11 mouse cellular contexts compared by ENCODE assay signal in genomic region chr17:54065187-54065795, GRCm38 (mm10).
DNase-seq lines count a peak whose midpoint lies in the region; ATAC-seq and TF ChIP-seq lines count a peak whose summit lies in the region.
"Had no signal": no experiment of that assay in that cellular context is flagged by ENCODE, and none has a peak within 500 bp of the region (broad histone marks: within the 10 kb centered on the region; RNA-seq: fewer than 3 reads in every experiment).

No protein-coding gene starts in this region.

- 28% methylated on average over 4 of the region's 4 CpGs for WGBS in midbrain, postnatal 0 days
- 31% methylated on average over 4 of the region's 4 CpGs for WGBS in kidney, embryonic 15.5 days

- no peak overlapping the region for H3K4me2 ChIP-seq in midbrain, postnatal 0 days (ENCODE audit: low read depth, low read length, poor library complexity, severe bottlenecking)
- no peak overlapping the region for H3K4me2 ChIP-seq in kidney, embryonic 15.5 days

- no peak overlapping the region for H3K4me3 ChIP-seq in ES-E14 (ENCODE audit: insufficient read depth in 1 of 2, low read depth in 1 of 2, low read length in 2 of 2, poor library complexity in 1 of 2, severe bottlenecking in 1 of 2)
- no peak overlapping the region for H3K4me3 ChIP-seq in midbrain, postnatal 0 days (ENCODE audit: low read depth, low read length)
- H3K4me3 ChIP-seq in kidney, embryonic 15.5 days (replicated peaks) = no peak overlapping the region

- H3K27me3 ChIP-seq in midbrain, postnatal 0 days (ENCODE audit: insufficient read depth, low read length) = no peaks in the 10 kb centered on the region
- H3K27me3 ChIP-seq in kidney, embryonic 15.5 days = no peaks in the 10 kb centered on the region

- no peaks in the 10 kb centered on the region for H3K9me3 ChIP-seq in ES-E14 (ENCODE audit: control insufficient read depth, insufficient read depth, low read depth, low read length)
- H3K9me3 ChIP-seq in midbrain, postnatal 0 days (ENCODE audit: low read length) = no peaks in the 10 kb centered on the region
- H3K9me3 ChIP-seq in kidney, embryonic 15.5 days (replicated peaks) = no peaks in the 10 kb centered on the region

- peak; percentile 21 for DNase-seq in layer of hippocampus, adult 9-10 months (ENCODE audit: low spot score)
- no peak for DNase-seq in layer of hippocampus, adult 11-12 months (ENCODE audit: low spot score)
- peak; percentile 29 for DNase-seq in ES-E14 (ENCODE audit: low read depth, low spot score)
- DNase-seq in brain, embryonic 14.5 days (ENCODE audit: low read depth) = peak; percentile 84
- DNase-seq in midbrain, postnatal 0 days (ENCODE audit: low spot score) = peak; percentile 85
- no peak for DNase-seq in frontal cortex, postnatal 14 days (ENCODE audit: low spot score in 2 of 2)
- DNase-seq: heart, postnatal 14 days; layer of hippocampus, postnatal 36 days; lung, postnatal 4 days; thymus, postnatal 14 days had no signal

- no peaks in the 10 kb centered on the region for H3K4me1 ChIP-seq in ES-E14 (ENCODE audit: control insufficient read depth in 2 of 2, insufficient read depth in 2 of 2, low read length in 2 of 2, poor library complexity in 1 of 2)
- no peaks in the 10 kb centered on the region for H3K4me1 ChIP-seq in midbrain, postnatal 0 days (ENCODE audit: insufficient read depth, low read length)
- H3K4me1 ChIP-seq in kidney, embryonic 15.5 days = no peaks in the 10 kb centered on the region

- H3K36me3 ChIP-seq in ES-E14 (ENCODE audit: control insufficient read depth, insufficient read depth, low read length, poor library complexity, severe bottlenecking) = no peaks in the 10 kb centered on the region
- no peaks in the 10 kb centered on the region for H3K36me3 ChIP-seq in midbrain, postnatal 0 days (ENCODE audit: insufficient read depth, low read length)
- H3K36me3 ChIP-seq in kidney, embryonic 15.5 days = no peaks in the 10 kb centered on the region

- in situ Hi-C loops in ES-E14 (cut with MboI; ENCODE audit: low sequenced_read_pairs in 2 of 2, unreplicated experiment in 2 of 2) = loop anchor here (25.0 kb wide), 1 partner anchor 272 kb away; no protein-coding TSS in a partner anchor

- no peak; the same call in 1 of the 2 replicates for TF ChIP-seq CTCF in brain, embryonic 14.5 days (IDR thresholded peaks at IDR 0.05; ENCODE audit: borderline replicate concordance, extremely low read depth, insufficient read depth, insufficient read length)
- peak; percentile 77 for TF ChIP-seq CTCF in midbrain, postnatal 0 days (IDR thresholded peaks at IDR 0.05)

- no peak for ATAC-seq in midbrain, postnatal 0 days (ENCODE audit: low FRiP score)
- no peak for ATAC-seq in kidney, embryonic 15.5 days (replicated peaks; ENCODE audit: low FRiP score)

- TF ChIP-seq POLR2A in brain, embryonic 14.5 days (IDR thresholded peaks at IDR 0.05; ENCODE audit: borderline replicate concordance, extremely low read depth, insufficient read depth, insufficient read length, poor library complexity, severe bottlenecking) = no peak

- no peak overlapping the region for H3K9ac ChIP-seq in ES-E14 (ENCODE audit: insufficient read depth, low read depth, low read length, poor library complexity, severe bottlenecking)
- H3K9ac ChIP-seq in midbrain, postnatal 0 days (replicated peaks; ENCODE audit: low read length, poor library complexity, severe bottlenecking) = no peak overlapping the region
- no peak overlapping the region for H3K9ac ChIP-seq in kidney, embryonic 15.5 days

- no peak overlapping the region for H3K27ac ChIP-seq in ES-E14 (ENCODE audit: insufficient read depth, low read depth, low read length, poor library complexity, severe bottlenecking)
- no peak overlapping the region for H3K27ac ChIP-seq in midbrain, postnatal 0 days (ENCODE audit: low read depth, low read length)
- H3K27ac ChIP-seq in kidney, embryonic 15.5 days = no peak overlapping the region

TF ChIP-seq in ES-E14, 5 proteins besides CTCF, POLR2A, EP300 and RAD21:
- TF ChIP-seq CHD2 (IDR thresholded peaks at IDR 0.05; ENCODE audit: low read depth, low read length) (no peak), ZC3H11A (IDR thresholded peaks at IDR 0.05; ENCODE audit: borderline replicate concordance, low read depth, low read length) (peak; percentile 30; the same call in 1 of the 2 replicates), ZNF384 (IDR thresholded peaks at IDR 0.05; ENCODE audit: low read depth, low read length) (no peak), HCFC1 (IDR thresholded peaks at IDR 0.05; ENCODE audit: borderline replicate concordance, insufficient read depth, low read length) (no peak), MAFK (IDR thresholded peaks at IDR 0.05; ENCODE audit: insufficient read depth, low read depth, low read length) (no peak)

Comparison
In these comparisons a context has a peak if more than half of its experiments do, and no peak if none do; other contexts are left out.
1. DNase-seq: peak in layer of hippocampus, adult 9-10 months (single experiment), ES-E14 (single experiment), brain, embryonic 14.5 days (single experiment) and midbrain, postnatal 0 days (single experiment); none in layer of hippocampus, adult 11-12 months (single experiment) and frontal cortex, postnatal 14 days (0 of 2).